Mouse (Mus musculus) hindbrain, embryonic 15.5 days (tissue): Measurements from ENCODE around the gene Fzd2. TPM values are rescaled to one million over a fixed set of nuclear protein-coding genes. Genes with fewer than 3 reads are reported as not detected.

Source experiments
- ATAC-seq: fragments of 200-750 bp; cut with Nextera tagmentation; 2 replicates; pipeline ENCODE4 v1.8.0; 2017; ENCODE audit warnings: low read depth, moderate number of reproducible peaks, moderate TSS enrichment; ENCODE audit not compliant: low FRiP score
- H3K27ac ChIP-seq: fragments of 300-500 bp; sonication (generic); replicated peaks from 2 replicates; pipeline ENCODE4 v1.5.1; 2015; ENCODE audit warnings: mild to moderate bottlenecking, inconsistent platforms
- H3K27me3 ChIP-seq: fragments of 300-500 bp; sonication (generic); 2 replicates; pipeline ENCODE4 v1.6.1; 2015; ENCODE audit warnings: control low read depth, inconsistent platforms
- H3K36me3 ChIP-seq: fragments of 300-500 bp; sonication (generic); 2 replicates; pipeline ENCODE4 v1.6.1; 2015; ENCODE audit warnings: control low read depth, inconsistent platforms
- H3K4me1 ChIP-seq: fragments of 300-500 bp; sonication (generic); replicated peaks from 2 replicates; pipeline ENCODE4 v1.6.1; 2015; ENCODE audit warnings: control low read depth, inconsistent platforms
- H3K4me2 ChIP-seq: fragments of 300-500 bp; sonication (generic); 2 replicates; pipeline ENCODE4 v1.6.1; 2015; ENCODE audit warnings: moderate library complexity, mild to moderate bottlenecking, inconsistent platforms
- H3K4me3 ChIP-seq: fragments of 300-500 bp; sonication (generic); 2 replicates; pipeline ENCODE4 v1.5.1; 2015; ENCODE audit warnings: mild to moderate bottlenecking, inconsistent platforms
- H3K9ac ChIP-seq: fragments of 300-500 bp; sonication (generic); 2 replicates; pipeline ENCODE4 v1.6.1; 2015; ENCODE audit warnings: inconsistent platforms
- H3K9me3 ChIP-seq: fragments of 300-500 bp; sonication (generic); 2 replicates; pipeline ENCODE4 v1.6.1; 2016; ENCODE audit warnings: control low read depth, inconsistent platforms
- WGBS: fragments of 180-500 bp; shearing (Covaris S2); methylation state at CpG from one replicate; pipeline ENCODE4 v1.1.7; 2015; 5-methylcytosine and 5-hydroxymethylcytosine counted together
- polyA plus RNA-seq: library from polyadenylated mRNA; unstranded; fragments of >200 nt; fragmentation: Nextera tagmentation; extraction: Ambion mirVana; gene quantifications from 2 replicates; pipeline ENCODE4 v1.2.1, GENCODE M21; 2015

Fzd2 gene
- polyA plus RNA-seq, 1 experiment from 2014 or later: 7.9 TPM

- Histone ChIP-seq H3K4me1 (peaks cover 14% of the 10 kb centered on the region), H3K9me3 (no peaks in the 10 kb centered on the region), H3K36me3 (no peaks in the 10 kb centered on the region), H3K4me2 (no peak overlapping the region), H3K4me3 (no peak overlapping the region), H3K9ac (no peak overlapping the region), H3K27ac (no peak overlapping the region), H3K27me3 (peaks cover 6% of the 10 kb centered on the region; the same call in 1 of the 2 replicates)
- 74% methylated on average over 8 of the region's 8 CpGs for WGBS
- ATAC-seq: no peak
These were observed 25.2 kb downstream of the Fzd2 start for GRCm38 (mm10) chr11:102629375-102629774.

DNA sequence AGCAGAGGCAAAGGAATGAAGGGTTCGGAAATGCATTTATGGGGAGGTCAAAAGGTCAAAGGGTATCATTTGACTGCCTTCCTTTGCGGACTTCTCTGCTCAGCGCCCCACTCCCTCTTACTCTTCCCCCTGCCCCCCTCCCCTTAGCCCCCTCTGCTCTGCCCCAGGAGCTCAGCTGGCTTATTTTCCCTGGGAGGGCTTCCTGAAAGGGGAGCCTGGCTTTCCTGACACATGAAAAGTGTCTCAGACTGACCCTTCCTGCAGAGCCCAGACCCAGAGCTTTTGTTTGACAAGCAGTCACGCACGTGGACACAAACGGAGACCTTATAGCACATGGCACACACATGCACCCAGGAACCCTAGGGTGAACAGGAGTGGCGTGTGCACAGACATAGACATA lies 26.5 kb downstream of the Fzd2 start:
- peaks cover 6% of the 10 kb centered on the region; the same call in 1 of the 2 replicates for H3K27me3 ChIP-seq
- H3K4me3 ChIP-seq: no peak overlapping the region
- no peak for ATAC-seq
- H3K9me3 ChIP-seq: no peaks in the 10 kb centered on the region
- 0 out of 2 replicates have a peak, but pooled peaks cover 5% of the 10 kb centered on the region for H3K4me1 ChIP-seq
- WGBS: 12% methylated on average over 7 of the region's 7 CpGs
- H3K4me2 ChIP-seq: no peak overlapping the region
- H3K36me3 ChIP-seq: no peaks in the 10 kb centered on the region
- H3K9ac ChIP-seq: no peak overlapping the region
- no peak overlapping the region for H3K27ac ChIP-seq

GRCm38 (mm10) chr11:102631203-102631602 lies 27.0 kb downstream of the Fzd2 start:
- 24% methylated on average over 5 of the region's 5 CpGs for WGBS
- ATAC-seq: no peak
- H3K27ac ChIP-seq: no peak overlapping the region
- H3K36me3 ChIP-seq: no peaks in the 10 kb centered on the region
- H3K4me1 ChIP-seq: 0 out of 2 replicates have a peak, but pooled peaks cover 5% of the 10 kb centered on the region
- peaks cover 6% of the 10 kb centered on the region; the same call in 1 of the 2 replicates for H3K27me3 ChIP-seq
- H3K9me3 ChIP-seq: no peaks in the 10 kb centered on the region
- no peak overlapping the region for H3K9ac ChIP-seq
- H3K4me3 ChIP-seq: no peak overlapping the region
- H3K4me2 ChIP-seq: no peak overlapping the region

DNA sequence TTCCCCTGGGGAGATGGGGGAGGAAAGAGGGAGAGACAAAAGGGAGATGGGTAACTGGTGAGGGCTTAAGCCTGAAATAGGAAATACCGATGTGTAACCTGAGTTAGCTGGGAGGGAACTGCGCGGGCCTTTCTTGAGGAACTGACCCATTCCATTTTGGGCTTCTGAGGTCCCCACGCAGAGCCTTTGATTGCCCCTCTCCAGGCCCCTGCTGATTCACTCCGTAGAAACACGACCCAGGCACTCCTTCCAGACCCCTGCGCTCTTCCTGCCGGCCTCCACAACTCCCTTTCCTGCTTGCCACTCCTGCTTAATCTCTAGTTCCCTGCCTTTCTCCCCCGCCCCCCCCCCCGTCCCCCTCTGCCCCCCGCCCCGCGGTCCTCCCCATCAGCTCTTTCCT lies 28.5 kb downstream of the Fzd2 start:
- H3K4me2 ChIP-seq: peak overlapping the region; percentile 49
- no peak overlapping the region for H3K9ac ChIP-seq
- no peaks in the 10 kb centered on the region for H3K36me3 ChIP-seq
- peaks cover 6% of the 10 kb centered on the region; the same call in 1 of the 2 replicates for H3K27me3 ChIP-seq
- 0 out of 2 replicates have a peak, but pooled peaks cover 5% of the 10 kb centered on the region for H3K4me1 ChIP-seq
- H3K4me3 ChIP-seq: 0 out of 2 replicates have a peak overlapping the region, but pooled peaks have one; percentile 15
- ATAC-seq: no peak
- H3K9me3 ChIP-seq: no peaks in the 10 kb centered on the region
- no peak overlapping the region for H3K27ac ChIP-seq
- WGBS: 10% methylated on average over 11 of the region's 13 CpGs

GRCm38 (mm10) chr11:102633379-102633778 lies 29.2 kb downstream of the Fzd2 start:
- 24% methylated on average over 9 of the region's 9 CpGs for WGBS
- H3K27ac ChIP-seq: no peak overlapping the region
- peak overlapping the region; percentile 49 for H3K4me2 ChIP-seq
- H3K27me3 ChIP-seq: peaks cover 6% of the 10 kb centered on the region; the same call in 1 of the 2 replicates
- no peak for ATAC-seq
- H3K4me3 ChIP-seq: peak overlapping the region; percentile 15; the same call in 1 of the 2 replicates
- no peaks in the 10 kb centered on the region for H3K36me3 ChIP-seq
- H3K4me1 ChIP-seq: 0 out of 2 replicates have a peak, but pooled peaks cover 5% of the 10 kb centered on the region
- no peak overlapping the region for H3K9ac ChIP-seq
- H3K9me3 ChIP-seq: no peaks in the 10 kb centered on the region

DNA sequence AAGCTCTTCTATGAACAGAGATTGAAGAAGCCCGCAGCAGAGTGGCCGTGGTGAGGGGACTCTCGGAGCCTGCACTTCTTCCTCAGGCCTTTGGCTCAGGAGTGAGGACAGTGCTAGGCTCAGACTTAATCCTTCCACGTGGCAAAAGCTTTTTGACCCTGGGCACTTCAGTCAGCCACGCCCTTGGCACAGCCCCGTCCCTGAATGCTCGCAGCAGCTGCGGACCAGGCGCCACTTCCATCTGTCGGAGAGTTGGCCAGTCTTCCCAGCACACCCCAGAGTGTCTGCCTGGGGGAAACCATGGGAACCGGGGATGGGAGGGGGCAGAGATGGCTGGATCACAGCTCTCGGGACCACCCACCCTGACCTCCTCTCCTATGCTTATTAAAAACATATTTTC lies 32.7 kb downstream of the Fzd2 start:
- WGBS: 32% methylated on average over 12 of the region's 12 CpGs
- peaks cover 6% of the 10 kb centered on the region; the same call in 1 of the 2 replicates for H3K27me3 ChIP-seq
- peak; percentile 45; the same call in 1 of the 2 replicates for ATAC-seq
- no peaks in the 10 kb centered on the region for H3K9me3 ChIP-seq
- no peak overlapping the region for H3K9ac ChIP-seq
- H3K36me3 ChIP-seq: no peaks in the 10 kb centered on the region
- H3K27ac ChIP-seq: no peak overlapping the region
- 0 out of 2 replicates have a peak, but pooled peaks cover 5% of the 10 kb centered on the region for H3K4me1 ChIP-seq
- no peak overlapping the region for H3K4me2 ChIP-seq
- H3K4me3 ChIP-seq: no peak overlapping the region

GRCm38 (mm10) chr11:102643891-102644382 lies 39.7 kb downstream of the Fzd2 start:
- Histone ChIP-seq H3K9ac (no peak overlapping the region), H3K36me3 (no peaks in the 10 kb centered on the region), H3K27ac (no peak overlapping the region), H3K4me2 (no peak overlapping the region), H3K9me3 (no peaks in the 10 kb centered on the region), H3K4me1 (no peaks in the 10 kb centered on the region), H3K4me3 (no peak overlapping the region), H3K27me3 (0 out of 2 replicates have a peak, but pooled peaks cover 2% of the 10 kb centered on the region)
- ATAC-seq: no peak
- 53% methylated on average over 10 of the region's 10 CpGs for WGBS

DNA sequence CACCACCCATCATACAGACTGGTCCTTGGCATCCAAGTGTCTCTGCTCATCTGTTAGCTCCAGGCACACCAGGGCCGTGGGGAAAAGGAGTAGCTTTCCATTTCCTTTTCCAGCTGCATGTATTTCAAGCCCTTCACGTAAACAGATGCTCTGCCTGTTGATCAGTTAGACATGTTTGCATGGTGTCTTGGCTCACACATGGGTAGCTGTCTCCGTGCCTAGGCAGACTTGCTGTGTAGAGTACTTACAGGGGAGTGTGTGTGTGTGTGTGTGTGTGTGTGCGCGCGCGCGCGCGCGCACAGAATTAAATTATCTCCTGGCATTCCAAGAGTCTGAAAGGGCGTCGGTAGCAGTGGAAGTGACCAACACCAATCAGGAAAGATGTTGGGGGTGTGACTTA lies 42.0 kb downstream of the Fzd2 start:
- Histone ChIP-seq H3K9ac (no peak overlapping the region), H3K4me2 (no peak overlapping the region), H3K4me1 (no peaks in the 10 kb centered on the region), H3K27me3 (0 out of 2 replicates have a peak, but pooled peaks cover 2% of the 10 kb centered on the region), H3K27ac (no peak overlapping the region), H3K4me3 (no peak overlapping the region), H3K9me3 (no peaks in the 10 kb centered on the region), H3K36me3 (no peaks in the 10 kb centered on the region)
- 89% methylated on average over 13 of the region's 13 CpGs for WGBS
- ATAC-seq: no peak

GRCm38 (mm10) chr11:102647885-102648284 lies 43.7 kb downstream of the Fzd2 start:
- 0 out of 2 replicates have a peak, but pooled peaks cover 2% of the 10 kb centered on the region for H3K27me3 ChIP-seq
- H3K4me1 ChIP-seq: no peaks in the 10 kb centered on the region
- no peaks in the 10 kb centered on the region for H3K9me3 ChIP-seq
- no peak overlapping the region for H3K4me3 ChIP-seq
- ATAC-seq: no peak
- H3K27ac ChIP-seq: no peak overlapping the region
- no peaks in the 10 kb centered on the region for H3K36me3 ChIP-seq
- 77% methylated on average over 12 of the region's 12 CpGs for WGBS
- H3K4me2 ChIP-seq: no peak overlapping the region
- H3K9ac ChIP-seq: no peak overlapping the region

DNA sequence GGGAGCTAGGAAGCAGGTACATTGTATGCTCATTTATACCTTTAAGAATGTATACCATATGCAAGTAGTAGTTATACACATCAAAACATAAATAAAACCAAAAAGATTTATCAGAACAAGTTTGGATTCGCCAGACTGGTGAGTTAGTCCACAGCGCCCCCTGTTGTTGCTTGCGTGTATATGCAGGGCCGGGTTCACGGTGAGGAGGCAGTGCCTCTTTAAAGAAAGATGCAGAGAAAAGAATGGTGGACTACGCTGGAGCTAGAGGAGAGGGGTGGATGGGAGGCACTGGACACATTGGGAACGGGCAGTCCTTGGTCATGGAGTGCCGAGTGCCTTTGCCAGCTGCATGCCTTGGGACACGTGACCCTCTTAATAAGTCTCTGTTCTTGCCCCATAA lies 47.2 kb downstream of the Fzd2 start:
- Histone ChIP-seq H3K9me3 (no peaks in the 10 kb centered on the region), H3K4me2 (no peak overlapping the region), H3K9ac (no peak overlapping the region), H3K4me1 (no peaks in the 10 kb centered on the region), H3K27me3 (no peaks in the 10 kb centered on the region), H3K36me3 (no peaks in the 10 kb centered on the region), H3K27ac (no peak overlapping the region), H3K4me3 (no peak overlapping the region)
- ATAC-seq: no peak
- WGBS: 2% methylated on average over 9 of the region's 9 CpGs

GRCm38 (mm10) chr11:102652844-102653243 lies 48.6 kb downstream of the Fzd2 start:
- no peaks in the 10 kb centered on the region for H3K27me3 ChIP-seq
- H3K36me3 ChIP-seq: no peaks in the 10 kb centered on the region
- H3K9me3 ChIP-seq: no peaks in the 10 kb centered on the region
- ATAC-seq: no peak
- no peaks in the 10 kb centered on the region for H3K4me1 ChIP-seq
- H3K9ac ChIP-seq: no peak overlapping the region
- H3K27ac ChIP-seq: no peak overlapping the region
- H3K4me2 ChIP-seq: no peak overlapping the region
- H3K4me3 ChIP-seq: no peak overlapping the region
- 63% methylated on average over 3 of the region's 3 CpGs for WGBS

GRCm38 (mm10) chr11:102655888-102656287 lies 51.7 kb downstream of the Fzd2 start:
- 80% methylated on average over 8 of the region's 8 CpGs for WGBS
- Histone ChIP-seq H3K36me3 (no peaks in the 10 kb centered on the region), H3K9ac (no peak overlapping the region), H3K4me2 (no peak overlapping the region), H3K27ac (no peak overlapping the region), H3K4me3 (no peak overlapping the region), H3K9me3 (no peaks in the 10 kb centered on the region), H3K4me1 (no peaks in the 10 kb centered on the region), H3K27me3 (no peaks in the 10 kb centered on the region)
- no peak for ATAC-seq
